Mouse (Mus musculus) intestine, embryonic 14.5 days (tissue): ENCODE data around the gene BC029722. TPM values are rescaled to one million over a fixed set of nuclear protein-coding genes. Genes with fewer than 3 reads are reported as not detected.
"Not testable (repeated sequence)": the region's sequence is repeated elsewhere in the genome, so short reads cannot be mapped to it uniquely, and the experiment has no call there.

ENCODE experiments used
- ATAC-seq: fragments of 200-750 bp; cut with Nextera tagmentation; replicated peaks from 2 replicates; pipeline ENCODE4 v1.8.0; 2017; ENCODE audit warnings: low read depth, moderate number of reproducible peaks, moderate TSS enrichment, moderate library complexity; ENCODE audit not compliant: low FRiP score, low TSS enrichment
- DNase-seq: peaks from one replicate; pipeline ENCODE4 v3.0.0-alpha.2; 2018; ENCODE audit warnings: low spot score
- H3K27ac ChIP-seq: fragments of 300-500 bp; sonication (generic); 2 replicates; pipeline ENCODE4 v1.5.1; 2014; ENCODE audit warnings: low read depth, mild to moderate bottlenecking, control low read depth
- H3K27me3 ChIP-seq: fragments of 300-500 bp; sonication (generic); replicated peaks from 2 replicates; pipeline ENCODE4 v1.6.1; 2014; ENCODE audit warnings: low read length, control low read depth; ENCODE audit not compliant: control insufficient read depth, insufficient read depth
- H3K36me3 ChIP-seq: fragments of 300-500 bp; sonication (generic); 2 replicates; pipeline ENCODE4 v1.6.1; 2014; ENCODE audit warnings: low read length, control low read depth; ENCODE audit not compliant: control insufficient read depth, insufficient read depth
- H3K4me1 ChIP-seq: fragments of 300-500 bp; sonication (generic); replicated peaks from 2 replicates; pipeline ENCODE4 v1.6.1; 2014; ENCODE audit warnings: low read length, control low read depth, mixed read lengths; ENCODE audit not compliant: control insufficient read depth, insufficient read depth
- H3K4me2 ChIP-seq: fragments of 300-500 bp; sonication (generic); 2 replicates; pipeline ENCODE4 v1.6.1; 2014; ENCODE audit warnings: low read length
- H3K4me3 ChIP-seq: fragments of 300-500 bp; sonication (generic); 2 replicates; pipeline ENCODE4 v1.5.1; 2014; ENCODE audit warnings: low read depth, low read length, control low read depth, mixed read lengths
- H3K9ac ChIP-seq: fragments of 300-500 bp; sonication (generic); 2 replicates; pipeline ENCODE4 v1.6.1; 2014; ENCODE audit warnings: mild to moderate bottlenecking, low read length
- H3K9me3 ChIP-seq: fragments of 300-500 bp; sonication (generic); 2 replicates; pipeline ENCODE4 v1.6.1; 2016; ENCODE audit warnings: low read length, control low read depth; ENCODE audit not compliant: control insufficient read depth
- WGBS: fragments of 180-500 bp; shearing (Covaris S2); extraction: QIAGEN DNeasy Blood & Tissue Kit; methylation state at CpG from one replicate; pipeline ENCODE4 v1.1.7; 2014; 5-methylcytosine and 5-hydroxymethylcytosine counted together
- polyA plus RNA-seq: library from polyadenylated mRNA; unstranded; fragments of >200 nt; fragmentation: Nextera tagmentation; extraction: Ambion mirVana; gene quantifications from 2 replicates; pipeline ENCODE4 v1.2.1, GENCODE M21; 2014

Gene BC029722
- polyA plus RNA-seq, 1 experiment from 2014 or later, result 13.2 TPM

- Histone ChIP-seq H3K27me3 (no peaks in the 10 kb centered on the region), H3K27ac (no peak overlapping the region), H3K4me3 (no peak overlapping the region), H3K36me3 (peaks cover 64% of the 10 kb centered on the region), H3K9me3 (no peaks in the 10 kb centered on the region), H3K9ac (no peak overlapping the region), H3K4me1 (no peaks in the 10 kb centered on the region), H3K4me2 (no peak overlapping the region)
- ATAC-seq (no peak; the same call in 1 of the 2 replicates), DNase-seq (peak; percentile 92)
- WGBS, result 28% methylated on average over 6 of the region's 6 CpGs
Measured at GRCm38 (mm10) chr2:155848291-155848690, 29.1 kb upstream of the BC029722 start.

DNA sequence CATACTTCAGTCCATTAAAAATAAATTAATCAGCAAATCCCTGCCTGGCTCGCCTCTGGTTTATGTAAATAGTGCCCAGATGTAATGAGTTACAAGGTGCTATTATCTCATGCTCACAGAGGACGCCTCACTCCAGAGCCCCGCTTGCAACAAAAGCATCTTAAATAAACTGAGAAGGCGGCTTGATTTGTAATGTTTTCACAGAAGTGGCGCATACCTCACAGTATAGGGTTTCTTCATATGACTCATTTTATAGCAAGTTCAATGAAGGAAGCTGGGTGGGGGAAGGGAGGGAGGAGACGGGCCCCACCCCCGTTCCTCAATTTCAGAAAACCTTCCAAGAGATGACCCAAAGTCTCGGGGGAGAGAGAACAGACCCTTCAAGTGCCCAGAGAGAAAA, 27.7 kb upstream of the BC029722 start:
- H3K9me3 ChIP-seq, result no peaks in the 10 kb centered on the region
- H3K4me3 ChIP-seq, result no peak overlapping the region
- no peaks in the 10 kb centered on the region for H3K27me3 ChIP-seq
- DNase-seq (no peak), ATAC-seq (no peak)
- H3K27ac ChIP-seq, result no peak overlapping the region
- H3K4me2 ChIP-seq, result no peak overlapping the region
- H3K36me3 ChIP-seq, result peaks cover 59% of the 10 kb centered on the region
- H3K4me1 ChIP-seq, result no peaks in the 10 kb centered on the region
- no peak overlapping the region for H3K9ac ChIP-seq
- 75% methylated on average over 8 of the region's 8 CpGs for WGBS

- Histone ChIP-seq H3K27me3 (no peaks in the 10 kb centered on the region), H3K4me3 (no peak overlapping the region), H3K9me3 (no peaks in the 10 kb centered on the region), H3K9ac (no peak overlapping the region), H3K4me2 (no peak overlapping the region), H3K27ac (no peak overlapping the region), H3K4me1 (no peaks in the 10 kb centered on the region), H3K36me3 (no peaks in the 10 kb centered on the region)
- no peak for DNase-seq
- ATAC-seq, result no peak
- 80% methylated on average over 4 of the region's 4 CpGs for WGBS
Measured at GRCm38 (mm10) chr2:155838961-155839360, 19.7 kb upstream of the BC029722 start.

DNA sequence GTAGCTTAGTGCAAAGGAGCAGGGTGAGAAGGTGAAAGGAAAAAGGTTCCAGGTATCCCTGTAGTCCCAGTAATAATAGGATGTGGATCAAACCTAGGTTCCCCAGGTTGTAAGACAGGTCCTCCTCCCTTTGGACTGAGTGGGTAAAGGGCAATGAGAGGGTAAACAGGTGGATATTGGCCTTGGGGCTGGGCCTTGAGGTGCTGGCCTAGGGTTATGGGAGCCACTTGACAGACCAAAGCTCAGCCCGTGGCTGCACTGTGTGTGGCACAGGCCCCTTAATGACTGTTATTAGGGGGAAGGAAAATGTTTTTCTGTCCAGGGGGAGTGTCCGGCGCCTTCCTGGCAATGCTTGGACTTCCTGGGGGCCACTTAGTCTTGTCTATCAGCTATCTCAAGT, 18.7 kb upstream of the BC029722 start:
- Histone ChIP-seq H3K4me3 (no peak overlapping the region), H3K27me3 (no peaks in the 10 kb centered on the region), H3K36me3 (no peaks in the 10 kb centered on the region), H3K9ac (no peak overlapping the region), H3K9me3 (no peaks in the 10 kb centered on the region), H3K4me1 (no peaks in the 10 kb centered on the region), H3K4me2 (no peak overlapping the region), H3K27ac (no peak overlapping the region)
- ATAC-seq (no peak), DNase-seq (no peak)
- WGBS, result 63% methylated on average over 3 of the region's 3 CpGs

DNA sequence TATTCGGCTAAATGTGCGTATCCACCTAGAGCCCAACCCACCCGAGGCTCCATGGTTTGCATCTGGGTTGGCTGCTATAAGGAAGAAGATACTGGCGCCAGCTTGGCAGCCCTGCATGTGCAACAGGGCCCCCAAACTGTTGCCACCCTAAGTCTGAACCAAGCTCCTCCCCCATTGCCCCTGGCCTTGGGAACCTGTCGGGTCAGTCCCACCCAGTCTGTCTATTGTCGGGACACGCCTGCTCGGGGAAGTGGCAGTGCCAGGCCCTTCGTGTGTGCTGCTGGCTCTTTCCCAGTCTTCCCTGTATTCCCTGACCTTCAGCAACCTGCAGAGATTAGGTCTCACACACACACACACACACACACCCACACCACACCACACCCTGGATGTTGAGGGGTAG, 15.5 kb upstream of the BC029722 start, which contains the start of gene Fam83c:
Gene Fam83c, minus strand, starts transcription at position 123 of the 400 bp plus-strand sequence.
- Histone ChIP-seq H3K9ac (no peak within 1 kb of the TSS), H3K4me3 (no peak within 1 kb of the TSS), H3K4me2 (no peak within 1 kb of the TSS), H3K27ac (no peak within 1 kb of the TSS), H3K27me3 (no peaks in the 10 kb centered on the region), H3K9me3 (no peaks in the 10 kb centered on the region), H3K36me3 (no peaks in the 10 kb centered on the region), H3K4me1 (no peaks in the 10 kb centered on the region)
- no peak for ATAC-seq
- DNase-seq, result no peak
- WGBS, result 63% methylated on average over 9 of the region's 9 CpGs

GRCm38 (mm10) chr2:155832087-155832486, 12.9 kb upstream of the BC029722 start:
- not testable (repeated sequence) for H3K36me3 ChIP-seq, ATAC-seq, H3K4me2 ChIP-seq, H3K9me3 ChIP-seq, H3K27me3 ChIP-seq, H3K4me3 ChIP-seq, H3K27ac ChIP-seq, H3K4me1 ChIP-seq, DNase-seq, H3K9ac ChIP-seq
- WGBS, result 68% methylated on average over 1 of the region's 1 CpGs

DNA sequence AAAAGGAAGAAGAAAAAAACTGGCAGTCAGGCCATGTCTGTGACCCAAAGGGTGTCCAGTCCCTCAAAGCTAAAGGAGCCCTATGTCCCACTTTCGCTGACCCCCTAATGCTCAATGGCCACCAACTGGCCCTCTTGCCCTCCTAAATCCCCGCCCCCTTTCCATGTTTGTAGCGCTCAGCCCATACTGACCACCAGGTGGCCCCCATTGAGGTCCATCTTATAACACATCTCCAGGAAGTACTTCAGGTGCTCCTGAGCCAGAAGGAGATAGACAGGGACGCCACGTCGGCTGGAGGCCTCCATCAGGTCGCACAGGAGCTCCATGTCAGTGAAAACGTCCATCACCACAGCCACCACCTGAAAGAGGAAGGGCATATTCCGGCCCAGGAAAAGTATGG, 12.1 kb upstream of the BC029722 start:
- peaks cover 12% of the 10 kb centered on the region; the same call in 1 of the 2 replicates for H3K4me1 ChIP-seq
- H3K9ac ChIP-seq, result no peak overlapping the region
- no peak overlapping the region for H3K4me2 ChIP-seq
- no peak for DNase-seq
- H3K4me3 ChIP-seq, result no peak overlapping the region
- no peak for ATAC-seq
- no peaks in the 10 kb centered on the region for H3K27me3 ChIP-seq
- H3K36me3 ChIP-seq, result no peaks in the 10 kb centered on the region
- no peaks in the 10 kb centered on the region for H3K9me3 ChIP-seq
- H3K27ac ChIP-seq, result no peak overlapping the region
- 58% methylated on average over 9 of the region's 9 CpGs for WGBS

GRCm38 (mm10) chr2:155830841-155831240, 11.6 kb upstream of the BC029722 start:
- WGBS, result 88% methylated on average over 8 of the region's 8 CpGs
- Histone ChIP-seq H3K36me3 (no peaks in the 10 kb centered on the region), H3K9me3 (no peaks in the 10 kb centered on the region), H3K9ac (no peak overlapping the region), H3K4me2 (no peak overlapping the region), H3K27ac (no peak overlapping the region), H3K4me1 (peaks cover 12% of the 10 kb centered on the region), H3K27me3 (no peaks in the 10 kb centered on the region), H3K4me3 (no peak overlapping the region)
- ATAC-seq, result no peak
- DNase-seq, result no peak

DNA sequence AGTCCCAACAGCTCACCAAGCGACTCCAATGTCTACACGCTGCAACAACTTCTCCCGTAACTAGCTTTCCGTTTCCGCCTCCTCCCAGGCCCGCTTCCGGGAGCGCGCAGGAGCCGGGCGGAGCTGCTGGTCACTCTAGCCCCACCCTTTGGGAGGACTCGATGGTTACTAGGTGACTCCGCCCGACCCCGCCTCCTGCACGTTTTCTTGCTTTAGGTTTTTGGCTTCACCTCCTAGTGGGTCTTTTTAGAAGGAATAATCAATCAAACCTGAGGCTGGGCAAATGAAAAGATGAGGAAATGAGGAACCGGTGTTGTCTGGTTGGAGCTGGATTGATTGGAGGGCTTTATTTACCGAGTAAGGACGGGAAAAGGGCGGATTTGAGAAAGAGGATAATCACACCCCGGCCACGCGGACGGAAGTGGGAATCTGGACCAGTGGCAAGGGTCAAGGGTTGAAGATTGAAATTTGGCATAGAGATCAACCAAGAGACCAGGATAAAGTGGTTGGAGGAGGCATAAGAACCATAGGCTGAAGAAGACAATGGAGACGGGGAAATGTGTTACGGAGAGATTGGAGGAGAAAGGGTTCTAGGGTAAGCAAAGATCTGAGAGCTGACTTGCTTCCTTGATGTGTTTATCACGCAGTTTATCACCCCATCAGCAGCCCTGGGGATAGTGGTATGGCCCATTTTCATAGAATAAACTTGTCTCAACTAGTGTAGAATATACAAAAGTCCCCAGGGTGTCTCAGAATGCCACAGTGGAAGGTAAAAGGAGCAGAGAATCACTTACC, 7.6 kb upstream of the BC029722 start, which contains the start of gene Eif6:
Gene Eif6, minus strand, starts transcription at position 296 of the 795 bp plus-strand sequence.
- DNase-seq, result peak; percentile 93
- peak; percentile 89 for ATAC-seq

More for the DNA sequence above, 7.6 kb upstream of the BC029722 start, which contains the start of gene Eif6:
- Histone ChIP-seq H3K27me3 (no peaks in the 10 kb centered on the region), H3K27ac (peak within 1 kb of the TSS; percentile 74), H3K4me1 (peaks cover 21% of the 10 kb centered on the region), H3K9ac (peak within 1 kb of the TSS; percentile 67), H3K36me3 (peaks cover 26% of the 10 kb centered on the region), H3K4me3 (peak within 1 kb of the TSS; percentile 97), H3K4me2 (peak within 1 kb of the TSS; percentile 90), H3K9me3 (no peaks in the 10 kb centered on the region)
- 3% methylated on average over 27 of the region's 27 CpGs for WGBS
